Mouse (Mus musculus): ENCODE measurements around the gene Tmco5. TPM values are rescaled to one million over a fixed set of nuclear protein-coding genes. Genes with fewer than 3 reads are reported as not detected.

Gene Tmco5
- not detected in 2 replicates for polyA plus RNA-seq (2014; fragmentation: Nextera tagmentation; extraction: Ambion mirVana)

DNA sequence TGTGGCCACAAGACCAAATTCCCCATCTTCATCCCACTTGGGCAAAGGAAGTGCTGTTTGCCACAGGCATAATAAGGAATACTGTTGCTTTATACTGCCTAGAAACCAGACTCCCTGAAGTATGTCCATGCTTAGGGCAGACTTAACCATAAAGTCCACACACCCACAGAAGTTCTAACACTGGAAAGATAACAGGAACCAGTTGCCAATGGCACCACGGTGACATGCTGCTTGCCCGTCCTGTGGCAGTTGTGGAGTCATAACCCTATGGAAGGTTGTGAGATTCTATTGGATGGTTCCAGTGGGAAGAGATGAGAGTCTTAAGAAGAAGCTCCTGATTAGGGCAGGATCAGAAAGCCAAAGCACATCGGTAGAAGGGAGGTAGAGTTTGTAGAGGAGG, at the start of gene Tmco5:
Tmco5 (plus strand) TSS at position 301 of the 400 bp plus-strand sequence.
- DNase-seq (ENCODE audit: low spot score) (no peak), ATAC-seq (ENCODE audit: low FRiP score) (no peak)
- no peak within 1 kb of the TSS for H3K4me2 ChIP-seq (replicated peaks; ENCODE audit: low read depth, low read length)
- 92% methylated on average over 3 of the region's 3 CpGs for WGBS
- no peak within 1 kb of the TSS for H3K4me3 ChIP-seq (ENCODE audit: low read depth, low read length)
- no peaks in the 10 kb centered on the region for H3K36me3 ChIP-seq (ENCODE audit: control insufficient read depth, insufficient read depth, low read length)
- no peak within 1 kb of the TSS for H3K9ac ChIP-seq (ENCODE audit: low read depth, low read length)
- no peak within 1 kb of the TSS for H3K27ac ChIP-seq (ENCODE audit: low read depth, low read length)
- H3K27me3 ChIP-seq (ENCODE audit: control insufficient read depth, insufficient read depth, low read length), result no peaks in the 10 kb centered on the region
- H3K9me3 ChIP-seq (ENCODE audit: control insufficient read depth, low read length), result no peaks in the 10 kb centered on the region
- no peaks in the 10 kb centered on the region for H3K4me1 ChIP-seq (replicated peaks; ENCODE audit: control insufficient read depth, insufficient read depth, low read length)

DNA sequence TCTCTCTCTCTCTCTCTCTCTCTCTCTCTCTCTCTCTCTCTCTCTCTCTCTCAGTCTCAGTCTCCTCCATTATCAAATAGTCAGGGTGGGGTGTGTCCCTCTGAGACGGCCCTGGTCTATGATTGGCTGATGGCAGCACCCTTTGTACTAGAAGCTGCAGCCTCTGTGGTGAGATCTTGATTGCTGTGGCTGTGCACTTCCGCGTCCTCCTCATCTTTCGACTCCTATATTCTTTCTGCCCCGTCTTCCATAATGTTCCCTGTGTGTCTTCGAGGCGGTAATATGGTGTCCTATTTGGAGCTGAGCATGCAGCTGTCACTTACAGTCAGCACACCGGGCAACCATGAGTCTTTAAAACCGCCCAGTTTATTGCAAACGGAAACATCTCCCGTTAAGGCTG, 46.6 kb upstream of the Tmco5 start:
- no peaks in the 10 kb centered on the region for H3K36me3 ChIP-seq (ENCODE audit: control insufficient read depth, insufficient read depth, low read length)
- no peak overlapping the region for H3K9ac ChIP-seq (ENCODE audit: low read depth, low read length)
- no peaks in the 10 kb centered on the region for H3K9me3 ChIP-seq (ENCODE audit: control insufficient read depth, low read length)
- no peak overlapping the region for H3K4me2 ChIP-seq (replicated peaks; ENCODE audit: low read depth, low read length)
- WGBS, result 74% methylated on average over 11 of the region's 11 CpGs
- no peak overlapping the region for H3K4me3 ChIP-seq (ENCODE audit: low read depth, low read length)
- DNase-seq (ENCODE audit: low spot score), result no peak
- H3K27ac ChIP-seq (ENCODE audit: low read depth, low read length), result no peak overlapping the region
- no peaks in the 10 kb centered on the region for H3K27me3 ChIP-seq (ENCODE audit: control insufficient read depth, insufficient read depth, low read length)
- H3K4me1 ChIP-seq (replicated peaks; ENCODE audit: control insufficient read depth, insufficient read depth, low read length), result no peaks in the 10 kb centered on the region
- ATAC-seq (ENCODE audit: low FRiP score), result no peak

DNA sequence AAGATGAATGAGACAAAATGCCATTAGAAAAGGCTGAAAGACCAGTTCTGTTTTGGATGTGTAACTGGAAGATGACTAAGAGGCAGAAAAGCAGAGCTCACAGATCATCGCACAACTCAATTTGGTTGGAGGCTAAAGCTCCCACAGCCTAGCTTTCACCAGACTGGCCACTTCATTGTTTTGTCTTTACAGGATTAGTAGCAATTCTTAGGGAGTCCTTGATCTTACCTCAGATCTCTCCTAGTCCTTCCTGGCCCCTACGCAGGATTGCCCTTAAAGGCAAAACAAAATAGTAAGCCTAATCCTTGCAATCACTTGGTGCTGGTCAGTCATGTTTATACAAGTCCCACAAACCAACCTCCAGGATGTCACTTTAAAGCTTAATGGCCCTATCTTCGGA, 40.7 kb upstream of the Tmco5 start:
- Histone ChIP-seq H3K4me2 (replicated peaks; ENCODE audit: low read depth, low read length) (no peak overlapping the region), H3K4me3 (ENCODE audit: low read depth, low read length) (no peak overlapping the region), H3K4me1 (replicated peaks; ENCODE audit: control insufficient read depth, insufficient read depth, low read length) (no peaks in the 10 kb centered on the region), H3K27ac (ENCODE audit: low read depth, low read length) (no peak overlapping the region), H3K27me3 (ENCODE audit: control insufficient read depth, insufficient read depth, low read length) (no peaks in the 10 kb centered on the region), H3K9me3 (ENCODE audit: control insufficient read depth, low read length) (no peaks in the 10 kb centered on the region), H3K36me3 (ENCODE audit: control insufficient read depth, insufficient read depth, low read length) (no peaks in the 10 kb centered on the region), H3K9ac (ENCODE audit: low read depth, low read length) (no peak overlapping the region)
- DNase-seq (ENCODE audit: low spot score) (no peak), ATAC-seq (ENCODE audit: low FRiP score) (no peak)
- WGBS, result 63% methylated on average over 3 of the region's 3 CpGs

DNA sequence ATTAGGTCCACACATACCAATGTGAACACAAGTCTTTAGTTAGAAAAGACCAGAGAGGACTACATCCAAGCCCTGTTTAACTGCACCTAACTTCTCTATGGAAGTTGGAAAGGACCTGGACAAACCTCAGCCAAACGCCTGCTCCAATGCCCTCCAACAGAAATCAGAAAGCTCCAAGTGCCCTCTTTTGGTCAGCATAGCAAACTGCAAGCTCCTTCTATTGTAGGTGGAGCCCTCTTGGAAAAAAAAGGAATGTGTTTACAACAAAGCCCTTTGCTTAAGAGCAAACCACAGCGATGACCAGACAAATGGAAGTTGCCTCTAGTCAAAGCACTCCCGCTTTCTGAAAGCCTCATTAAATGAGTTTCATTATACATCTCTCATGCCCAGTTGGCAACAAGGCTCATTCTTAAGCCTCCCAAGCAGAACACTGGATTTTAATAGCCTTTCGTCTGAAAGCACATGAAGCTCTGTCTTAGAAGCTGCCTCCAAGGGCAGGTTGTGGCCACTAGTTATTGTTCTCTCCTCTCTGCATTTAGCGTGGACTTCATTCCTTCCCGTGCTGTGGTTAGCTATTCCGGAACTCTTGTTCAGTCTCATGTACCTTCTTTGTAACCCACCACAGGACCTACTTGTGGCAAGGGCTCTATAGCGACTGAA, 39.8 kb upstream of the Tmco5 start:
- Histone ChIP-seq H3K9me3 (ENCODE audit: control insufficient read depth, low read length) (no peaks in the 10 kb centered on the region), H3K4me2 (replicated peaks; ENCODE audit: low read depth, low read length) (no peak overlapping the region), H3K36me3 (ENCODE audit: control insufficient read depth, insufficient read depth, low read length) (no peaks in the 10 kb centered on the region), H3K4me1 (replicated peaks; ENCODE audit: control insufficient read depth, insufficient read depth, low read length) (no peaks in the 10 kb centered on the region), H3K9ac (ENCODE audit: low read depth, low read length) (no peak overlapping the region), H3K27ac (ENCODE audit: low read depth, low read length) (no peak overlapping the region), H3K27me3 (ENCODE audit: control insufficient read depth, insufficient read depth, low read length) (no peaks in the 10 kb centered on the region), H3K4me3 (ENCODE audit: low read depth, low read length) (no peak overlapping the region)
- ATAC-seq (ENCODE audit: low FRiP score), result peak; percentile 30; the same call in 1 of the 2 replicates
- peak; percentile 66 for DNase-seq (ENCODE audit: low spot score)
- WGBS, result 43% methylated on average over 8 of the region's 8 CpGs

DNA sequence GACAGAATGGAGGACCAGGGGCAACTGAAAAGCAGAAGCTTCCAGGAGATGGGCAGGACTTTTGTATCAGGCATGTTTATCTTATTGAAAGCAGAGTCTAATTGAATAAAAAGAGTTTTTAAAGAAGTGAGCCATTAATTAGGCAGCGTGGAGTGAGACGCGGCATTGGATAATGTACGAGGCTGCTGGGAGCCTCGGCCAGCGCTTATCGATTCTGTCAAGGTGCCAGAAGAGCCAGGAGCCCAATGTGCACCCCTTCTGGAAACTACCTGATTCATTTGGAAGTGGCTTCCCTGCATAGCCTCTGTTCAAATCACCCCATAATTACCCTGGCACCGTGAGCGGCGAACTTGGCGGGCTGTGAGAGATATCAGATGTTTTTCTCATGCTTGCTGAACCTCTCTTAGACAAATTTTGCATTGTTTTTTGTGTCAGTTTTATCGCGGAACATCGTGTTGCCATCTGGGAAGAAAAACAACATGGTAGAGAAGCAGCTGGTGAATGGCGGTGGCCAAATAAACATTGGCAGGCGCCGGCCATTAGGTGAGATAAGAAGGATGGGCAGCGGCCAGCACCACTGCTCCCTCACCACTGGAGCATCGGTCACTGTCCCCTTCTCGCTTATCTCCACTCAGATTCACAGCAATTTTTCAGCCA, 28.4 kb upstream of the Tmco5 start:
- H3K27ac ChIP-seq (ENCODE audit: low read depth, low read length), result no peak overlapping the region
- H3K27me3 ChIP-seq (ENCODE audit: control insufficient read depth, insufficient read depth, low read length), result no peaks in the 10 kb centered on the region
- ATAC-seq (ENCODE audit: low FRiP score), result no peak
- no peak overlapping the region for H3K4me3 ChIP-seq (ENCODE audit: low read depth, low read length)
- no peak overlapping the region for H3K4me2 ChIP-seq (replicated peaks; ENCODE audit: low read depth, low read length)
- H3K9me3 ChIP-seq (ENCODE audit: control insufficient read depth, low read length), result no peaks in the 10 kb centered on the region
- no peak for DNase-seq (ENCODE audit: low spot score)
- H3K36me3 ChIP-seq (ENCODE audit: control insufficient read depth, insufficient read depth, low read length), result no peaks in the 10 kb centered on the region
- 88% methylated on average over 20 of the region's 20 CpGs for whole genome bisulfite sequencing
- no peaks in the 10 kb centered on the region for H3K4me1 ChIP-seq (replicated peaks; ENCODE audit: control insufficient read depth, insufficient read depth, low read length)
- no peak overlapping the region for H3K9ac ChIP-seq (ENCODE audit: low read depth, low read length)

DNA sequence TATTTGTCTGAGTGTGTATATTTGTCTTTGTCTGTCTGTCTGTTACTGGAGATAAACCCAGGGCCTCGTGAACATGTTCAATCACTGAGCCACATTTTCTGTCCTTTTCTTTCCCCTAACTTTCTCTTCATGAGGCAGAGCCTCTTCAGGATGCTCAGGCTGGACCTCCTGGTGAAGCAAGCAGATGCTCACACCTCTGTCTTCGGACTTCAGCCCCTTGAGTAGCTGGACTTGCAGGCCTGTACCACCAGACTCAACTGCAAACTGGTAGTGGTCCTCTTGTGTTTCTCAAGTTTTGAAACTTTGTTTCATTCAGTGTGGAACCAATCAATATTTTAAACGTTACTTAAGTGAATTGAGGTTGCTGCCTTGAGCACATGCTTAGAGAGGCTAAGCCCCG, 27.1 kb upstream of the Tmco5 start:
- no peak overlapping the region for H3K4me2 ChIP-seq (replicated peaks; ENCODE audit: low read depth, low read length)
- ATAC-seq (ENCODE audit: low FRiP score) (no peak), DNase-seq (ENCODE audit: low spot score) (no peak)
- H3K36me3 ChIP-seq (ENCODE audit: control insufficient read depth, insufficient read depth, low read length), result no peaks in the 10 kb centered on the region
- H3K27ac ChIP-seq (ENCODE audit: low read depth, low read length), result no peak overlapping the region
- WGBS, result 89% methylated on average over 4 of the region's 4 CpGs
- no peaks in the 10 kb centered on the region for H3K27me3 ChIP-seq (ENCODE audit: control insufficient read depth, insufficient read depth, low read length)
- H3K9me3 ChIP-seq (ENCODE audit: control insufficient read depth, low read length), result no peaks in the 10 kb centered on the region
- no peaks in the 10 kb centered on the region for H3K4me1 ChIP-seq (replicated peaks; ENCODE audit: control insufficient read depth, insufficient read depth, low read length)
- no peak overlapping the region for H3K4me3 ChIP-seq (ENCODE audit: low read depth, low read length)
- H3K9ac ChIP-seq (ENCODE audit: low read depth, low read length), result no peak overlapping the region

DNA sequence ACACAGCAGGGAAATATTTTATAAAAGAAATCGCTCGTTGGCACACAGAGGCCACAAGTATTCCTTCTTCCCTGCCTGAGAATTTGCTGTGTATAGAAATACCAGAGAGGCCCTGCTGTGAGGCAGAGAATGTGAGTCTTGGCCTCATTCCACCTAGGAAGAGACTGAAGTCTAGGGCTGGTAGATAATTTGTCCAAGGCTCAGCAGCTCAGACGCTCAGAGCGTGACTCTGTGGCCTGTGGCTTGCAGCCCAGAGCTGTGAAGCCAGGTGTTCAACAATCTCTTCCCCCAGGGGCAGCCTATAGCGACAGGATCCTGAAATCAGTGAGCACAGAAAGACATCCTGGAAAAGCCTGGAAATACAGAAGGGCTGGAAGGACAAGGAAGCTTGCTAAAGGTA, 26.2 kb upstream of the Tmco5 start:
- ATAC-seq (ENCODE audit: low FRiP score) (no peak), DNase-seq (ENCODE audit: low spot score) (no peak)
- no peak overlapping the region for H3K4me2 ChIP-seq (replicated peaks; ENCODE audit: low read depth, low read length)

DNA sequence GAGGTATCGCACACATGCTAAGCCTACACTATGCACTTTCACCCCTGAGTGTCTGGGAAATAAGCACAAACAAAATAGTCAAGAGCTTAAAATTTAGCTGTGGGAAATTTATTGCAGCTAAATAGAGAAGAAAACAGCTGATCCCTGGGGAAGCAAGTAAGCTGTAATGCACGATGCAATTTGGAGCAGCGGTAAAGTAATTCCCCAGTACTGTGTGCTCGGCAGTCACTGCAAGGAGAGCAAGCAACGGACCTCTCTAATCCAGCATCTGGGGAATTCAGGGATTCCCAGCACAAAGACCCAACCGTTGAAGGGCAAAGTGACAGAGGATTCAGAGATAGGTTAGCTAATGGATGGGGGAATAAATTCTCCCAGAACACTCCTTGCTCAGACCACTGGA, 19.8 kb upstream of the Tmco5 start:
- Histone ChIP-seq H3K4me3 (ENCODE audit: low read depth, low read length) (no peak overlapping the region), H3K4me2 (replicated peaks; ENCODE audit: low read depth, low read length) (no peak overlapping the region), H3K27ac (ENCODE audit: low read depth, low read length) (no peak overlapping the region), H3K9ac (ENCODE audit: low read depth, low read length) (no peak overlapping the region), H3K4me1 (replicated peaks; ENCODE audit: control insufficient read depth, insufficient read depth, low read length) (no peaks in the 10 kb centered on the region), H3K9me3 (ENCODE audit: control insufficient read depth, low read length) (no peaks in the 10 kb centered on the region), H3K36me3 (ENCODE audit: control insufficient read depth, insufficient read depth, low read length) (no peaks in the 10 kb centered on the region), H3K27me3 (ENCODE audit: control insufficient read depth, insufficient read depth, low read length) (no peaks in the 10 kb centered on the region)
- ATAC-seq (ENCODE audit: low FRiP score) (no peak), DNase-seq (ENCODE audit: low spot score) (no peak)
- 76% methylated on average over 6 of the region's 6 CpGs for WGBS

More for the DNA sequence above, 26.2 kb upstream of the Tmco5 start:
- WGBS, result 55% methylated on average over 5 of the region's 5 CpGs
- Histone ChIP-seq H3K9ac (ENCODE audit: low read depth, low read length) (no peak overlapping the region), H3K27ac (ENCODE audit: low read depth, low read length) (no peak overlapping the region), H3K4me1 (replicated peaks; ENCODE audit: control insufficient read depth, insufficient read depth, low read length) (no peaks in the 10 kb centered on the region), H3K4me3 (ENCODE audit: low read depth, low read length) (no peak overlapping the region), H3K27me3 (ENCODE audit: control insufficient read depth, insufficient read depth, low read length) (no peaks in the 10 kb centered on the region), H3K9me3 (ENCODE audit: control insufficient read depth, low read length) (no peaks in the 10 kb centered on the region), H3K36me3 (ENCODE audit: control insufficient read depth, insufficient read depth, low read length) (no peaks in the 10 kb centered on the region)

Measured in hindbrain, embryonic 11.5 days (tissue).